Mouse (Mus musculus): ENCODE measurements around the gene Syn3. TPM values are rescaled to one million over a fixed set of nuclear protein-coding genes. Genes with fewer than 3 reads are reported as not detected.

Gene Syn3
- polyA plus RNA-seq, 1 experiment from 2014 or later: 44.1 TPM

DNA sequence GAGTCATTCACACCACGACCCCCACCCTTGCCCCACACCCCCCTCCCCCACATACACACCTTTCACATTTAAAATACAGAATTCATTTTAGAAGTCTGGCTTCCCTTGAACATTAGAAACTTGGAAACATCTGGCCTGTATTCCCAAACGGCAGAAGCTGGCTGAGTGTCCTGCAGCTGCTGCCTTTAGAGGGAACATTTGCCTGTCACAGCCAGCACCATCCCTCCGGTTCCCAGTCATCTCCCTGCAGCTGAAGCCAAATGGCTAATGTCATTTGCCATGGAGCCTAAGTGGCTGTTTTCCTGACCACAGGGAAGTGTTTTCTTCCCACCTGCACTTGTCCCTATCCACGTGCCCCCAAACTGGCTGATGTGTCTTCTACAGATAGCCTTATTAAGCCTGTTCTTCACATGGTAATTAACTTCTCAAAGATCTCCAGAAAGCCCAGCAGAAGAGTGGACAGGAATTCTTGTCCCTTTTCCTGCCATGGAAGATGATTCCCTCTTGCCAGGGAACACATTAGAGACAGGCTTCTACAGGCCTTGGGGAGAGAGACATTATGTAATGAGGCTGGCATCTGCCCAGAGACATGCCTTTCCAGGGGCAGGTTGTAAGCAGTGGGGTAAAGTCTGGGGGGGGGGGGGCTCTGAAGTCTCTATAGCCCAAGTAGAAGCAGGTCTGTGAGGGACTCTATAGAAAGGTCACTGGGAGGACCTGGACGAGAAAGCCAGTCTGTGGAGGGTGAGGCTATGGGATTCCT is 43.2 kb downstream of the Syn3 start:
- H3K9ac ChIP-seq (replicated peaks; ENCODE audit: low read depth, low read length): no peak overlapping the region
- no peak overlapping the region for H3K27ac ChIP-seq (ENCODE audit: low read depth, low read length)
- no peak overlapping the region for H3K4me3 ChIP-seq (ENCODE audit: low read depth, low read length)
- H3K9me3 ChIP-seq (ENCODE audit: control insufficient read depth, low read length): no peaks in the 10 kb centered on the region
- H3K36me3 ChIP-seq (ENCODE audit: control insufficient read depth, insufficient read depth, low read length): no peaks in the 10 kb centered on the region
- no peaks in the 10 kb centered on the region for H3K27me3 ChIP-seq (ENCODE audit: control insufficient read depth, insufficient read depth, low read length)
- H3K4me1 ChIP-seq (ENCODE audit: control insufficient read depth, insufficient read depth, low read length): no peaks in the 10 kb centered on the region
- WGBS: 65% methylated on average over 5 of the region's 5 CpGs
- ATAC-seq (ENCODE audit: low read depth): no peak
- no peak overlapping the region for H3K4me2 ChIP-seq (ENCODE audit: low read depth, low read length)

DNA sequence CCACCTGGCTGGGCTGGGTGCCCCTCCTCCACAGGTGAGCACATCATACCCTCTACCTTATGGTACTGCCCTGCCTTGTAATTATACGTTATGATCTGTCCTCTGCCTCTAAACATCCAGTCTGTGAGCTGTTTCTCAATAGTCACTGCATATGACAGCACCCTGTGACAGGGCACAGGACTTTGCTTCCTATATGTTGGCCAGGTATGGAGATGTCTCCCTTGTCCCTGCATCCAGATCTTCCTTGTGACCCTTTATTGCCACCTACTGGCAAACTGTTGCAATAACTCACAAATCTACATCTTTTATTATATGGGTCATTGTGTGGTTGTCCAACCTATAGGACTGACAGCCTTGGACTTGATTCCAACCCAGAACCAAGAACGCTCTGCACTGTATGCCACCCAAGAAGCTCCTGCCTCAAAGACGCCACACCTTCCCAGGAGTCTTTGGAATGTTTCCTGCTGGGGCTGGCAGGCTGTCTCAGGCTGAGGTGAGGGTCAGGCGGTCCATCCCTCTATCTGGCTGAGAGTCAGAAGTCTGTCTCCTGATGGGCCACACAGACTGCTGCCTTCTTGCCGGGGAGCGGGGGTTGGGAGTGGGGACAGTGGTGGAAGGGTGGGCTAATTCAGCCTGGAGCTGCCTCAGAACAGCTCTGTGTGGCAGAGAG is 46.2 kb downstream of the Syn3 start:
- Histone ChIP-seq H3K27me3 (ENCODE audit: control insufficient read depth, insufficient read depth, low read length) (no peaks in the 10 kb centered on the region), H3K36me3 (ENCODE audit: control insufficient read depth, insufficient read depth, low read length) (no peaks in the 10 kb centered on the region), H3K9ac (replicated peaks; ENCODE audit: low read depth, low read length) (no peak overlapping the region), H3K4me3 (ENCODE audit: low read depth, low read length) (no peak overlapping the region), H3K4me1 (ENCODE audit: control insufficient read depth, insufficient read depth, low read length) (no peaks in the 10 kb centered on the region), H3K9me3 (ENCODE audit: control insufficient read depth, low read length) (no peaks in the 10 kb centered on the region), H3K4me2 (ENCODE audit: low read depth, low read length) (no peak overlapping the region), H3K27ac (ENCODE audit: low read depth, low read length) (no peak overlapping the region)
- 46% methylated on average over 6 of the region's 6 CpGs for WGBS
- peak; percentile 85 for ATAC-seq (ENCODE audit: low read depth)

DNA sequence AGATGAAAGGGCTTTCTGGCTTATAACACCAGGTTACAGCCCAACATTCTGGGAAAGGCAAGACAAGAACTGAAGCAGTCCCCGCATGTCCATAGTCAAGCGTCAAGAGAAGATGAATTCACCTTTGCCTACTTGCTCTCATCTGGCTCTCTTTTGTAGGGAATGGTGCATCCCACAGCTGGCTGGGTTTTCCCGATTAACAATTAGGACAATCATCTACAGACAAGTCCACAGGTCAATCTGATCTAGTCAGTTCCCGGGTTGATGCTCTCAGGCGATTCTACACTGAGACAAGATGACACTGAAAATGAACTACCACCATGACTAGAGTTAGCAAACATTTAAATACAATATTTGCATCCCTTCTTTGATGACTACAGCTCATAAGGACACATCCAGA is 47.4 kb downstream of the Syn3 start:
- ATAC-seq (ENCODE audit: low read depth): no peak
- no peaks in the 10 kb centered on the region for H3K9me3 ChIP-seq (ENCODE audit: control insufficient read depth, low read length)
- 94% methylated on average over 5 of the region's 5 CpGs for WGBS

DNA sequence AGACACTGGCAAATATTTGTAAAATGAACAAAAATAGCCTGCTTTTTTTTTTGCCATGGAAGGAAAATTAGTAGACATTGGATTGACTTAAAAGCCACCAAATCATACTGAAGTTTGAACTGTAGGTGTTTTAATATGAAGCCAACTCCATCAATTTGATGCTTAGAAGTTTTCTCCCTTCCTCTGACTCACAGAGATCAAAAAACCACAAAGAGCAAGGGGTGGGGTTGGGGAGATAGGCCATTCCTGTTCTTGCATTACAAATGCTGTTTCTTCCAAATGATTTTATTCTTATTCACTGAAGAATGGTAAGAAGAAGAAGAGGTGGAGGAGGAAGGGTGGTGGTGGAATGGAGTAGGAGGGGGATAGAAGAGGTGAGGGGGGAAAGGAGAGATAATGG is 52.0 kb downstream of the Syn3 start:
- no peaks in the 10 kb centered on the region for H3K27me3 ChIP-seq (ENCODE audit: control insufficient read depth, insufficient read depth, low read length)
- H3K9ac ChIP-seq (replicated peaks; ENCODE audit: low read depth, low read length): no peak overlapping the region
- no peak overlapping the region for H3K27ac ChIP-seq (ENCODE audit: low read depth, low read length)
- H3K36me3 ChIP-seq (ENCODE audit: control insufficient read depth, insufficient read depth, low read length): no peaks in the 10 kb centered on the region
- H3K4me3 ChIP-seq (ENCODE audit: low read depth, low read length): no peak overlapping the region
- H3K9me3 ChIP-seq (ENCODE audit: control insufficient read depth, low read length): no peaks in the 10 kb centered on the region
- H3K4me2 ChIP-seq (ENCODE audit: low read depth, low read length): no peak overlapping the region
- no peaks in the 10 kb centered on the region for H3K4me1 ChIP-seq (ENCODE audit: control insufficient read depth, insufficient read depth, low read length)
- no peak for ATAC-seq (ENCODE audit: low read depth)

More for the DNA sequence above, 47.4 kb downstream of the Syn3 start:
- H3K9ac ChIP-seq (replicated peaks; ENCODE audit: low read depth, low read length): no peak overlapping the region
- no peak overlapping the region for H3K4me2 ChIP-seq (ENCODE audit: low read depth, low read length)
- H3K27ac ChIP-seq (ENCODE audit: low read depth, low read length): no peak overlapping the region
- no peak overlapping the region for H3K4me3 ChIP-seq (ENCODE audit: low read depth, low read length)
- H3K4me1 ChIP-seq (ENCODE audit: control insufficient read depth, insufficient read depth, low read length): no peaks in the 10 kb centered on the region
- no peaks in the 10 kb centered on the region for H3K36me3 ChIP-seq (ENCODE audit: control insufficient read depth, insufficient read depth, low read length)
- no peaks in the 10 kb centered on the region for H3K27me3 ChIP-seq (ENCODE audit: control insufficient read depth, insufficient read depth, low read length)

DNA sequence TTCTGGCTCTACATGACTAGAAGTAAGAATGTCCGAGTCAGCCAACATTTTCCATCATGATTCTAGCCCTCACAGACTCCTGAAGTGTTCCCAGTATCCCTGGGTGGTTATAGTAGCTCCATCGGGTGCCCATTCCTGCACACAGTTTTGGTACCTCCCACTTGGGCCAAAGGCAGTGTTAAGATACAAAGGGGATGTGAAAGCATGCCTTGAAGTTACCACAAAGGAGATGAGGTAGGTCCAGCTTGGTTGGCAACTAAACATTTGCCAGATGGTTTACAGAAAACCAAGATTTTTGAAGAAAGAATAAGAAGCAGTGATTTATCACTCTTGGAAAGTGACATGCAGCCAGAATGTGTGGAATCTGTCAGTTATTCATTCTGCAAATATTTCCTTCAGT is 53.5 kb downstream of the Syn3 start:
- Histone ChIP-seq H3K4me2 (ENCODE audit: low read depth, low read length) (no peak overlapping the region), H3K9ac (replicated peaks; ENCODE audit: low read depth, low read length) (no peak overlapping the region), H3K4me1 (ENCODE audit: control insufficient read depth, insufficient read depth, low read length) (no peaks in the 10 kb centered on the region), H3K4me3 (ENCODE audit: low read depth, low read length) (no peak overlapping the region), H3K27me3 (ENCODE audit: control insufficient read depth, insufficient read depth, low read length) (no peaks in the 10 kb centered on the region), H3K27ac (ENCODE audit: low read depth, low read length) (no peak overlapping the region), H3K9me3 (ENCODE audit: control insufficient read depth, low read length) (no peaks in the 10 kb centered on the region), H3K36me3 (ENCODE audit: control insufficient read depth, insufficient read depth, low read length) (no peaks in the 10 kb centered on the region)
- WGBS: 76% methylated on average over 2 of the region's 2 CpGs
- ATAC-seq (ENCODE audit: low read depth): no peak

DNA sequence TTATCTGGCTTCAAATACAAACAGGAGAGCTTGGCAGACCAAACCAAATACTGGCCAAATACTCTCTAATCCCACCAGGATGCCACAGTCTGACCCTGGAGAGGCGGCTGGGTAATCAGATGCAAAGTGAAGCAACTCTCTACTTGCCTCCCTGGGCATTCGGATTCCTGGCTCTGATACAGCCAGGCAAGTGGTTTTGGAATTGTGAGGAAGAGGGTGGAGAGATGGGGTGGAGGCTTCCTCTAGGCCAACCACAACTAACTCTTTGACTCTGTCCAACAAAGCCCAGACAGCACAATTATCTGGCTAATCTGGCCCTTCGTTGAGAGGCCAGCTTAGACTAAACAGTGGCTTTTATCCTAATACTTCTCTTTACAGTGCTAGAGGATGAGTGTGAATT is 54.0 kb downstream of the Syn3 start:
- WGBS: 76% methylated on average over 3 of the region's 3 CpGs
- H3K27ac ChIP-seq (ENCODE audit: low read depth, low read length): no peak overlapping the region
- no peaks in the 10 kb centered on the region for H3K36me3 ChIP-seq (ENCODE audit: control insufficient read depth, insufficient read depth, low read length)
- H3K9me3 ChIP-seq (ENCODE audit: control insufficient read depth, low read length): no peaks in the 10 kb centered on the region
- no peaks in the 10 kb centered on the region for H3K27me3 ChIP-seq (ENCODE audit: control insufficient read depth, insufficient read depth, low read length)
- ATAC-seq (ENCODE audit: low read depth): no peak
- no peak overlapping the region for H3K9ac ChIP-seq (replicated peaks; ENCODE audit: low read depth, low read length)
- H3K4me1 ChIP-seq (ENCODE audit: control insufficient read depth, insufficient read depth, low read length): no peaks in the 10 kb centered on the region
- no peak overlapping the region for H3K4me3 ChIP-seq (ENCODE audit: low read depth, low read length)
- H3K4me2 ChIP-seq (ENCODE audit: low read depth, low read length): no peak overlapping the region

DNA sequence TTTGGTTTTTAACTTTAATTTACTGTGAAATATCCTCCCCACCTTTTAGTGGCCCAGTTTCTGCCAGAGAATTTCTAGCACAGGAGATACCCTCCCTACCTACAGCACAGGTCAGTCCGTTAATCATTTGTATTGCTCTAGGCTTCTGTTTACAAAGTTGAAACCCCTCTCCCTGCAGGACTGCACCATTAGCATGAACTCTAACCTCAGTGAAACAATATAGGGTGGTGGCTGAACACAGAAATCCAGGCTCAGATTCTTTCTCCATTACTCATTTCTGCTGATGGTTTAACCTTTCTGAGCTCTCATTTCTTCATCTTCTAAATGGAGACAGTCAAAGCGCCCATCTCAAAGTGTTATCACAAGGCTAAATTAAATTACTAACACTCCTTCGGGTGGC is 56.9 kb downstream of the Syn3 start:
- no peaks in the 10 kb centered on the region for H3K27me3 ChIP-seq (ENCODE audit: control insufficient read depth, insufficient read depth, low read length)
- H3K4me3 ChIP-seq (ENCODE audit: low read depth, low read length): no peak overlapping the region
- no peak overlapping the region for H3K9ac ChIP-seq (replicated peaks; ENCODE audit: low read depth, low read length)
- whole genome bisulfite sequencing: 91% methylated on average over 3 of the region's 3 CpGs
- no peak overlapping the region for H3K4me2 ChIP-seq (ENCODE audit: low read depth, low read length)
- ATAC-seq (ENCODE audit: low read depth): no peak
- H3K9me3 ChIP-seq (ENCODE audit: control insufficient read depth, low read length): no peaks in the 10 kb centered on the region
- no peaks in the 10 kb centered on the region for H3K4me1 ChIP-seq (ENCODE audit: control insufficient read depth, insufficient read depth, low read length)
- H3K36me3 ChIP-seq (ENCODE audit: control insufficient read depth, insufficient read depth, low read length): no peaks in the 10 kb centered on the region
- H3K27ac ChIP-seq (ENCODE audit: low read depth, low read length): no peak overlapping the region

DNA sequence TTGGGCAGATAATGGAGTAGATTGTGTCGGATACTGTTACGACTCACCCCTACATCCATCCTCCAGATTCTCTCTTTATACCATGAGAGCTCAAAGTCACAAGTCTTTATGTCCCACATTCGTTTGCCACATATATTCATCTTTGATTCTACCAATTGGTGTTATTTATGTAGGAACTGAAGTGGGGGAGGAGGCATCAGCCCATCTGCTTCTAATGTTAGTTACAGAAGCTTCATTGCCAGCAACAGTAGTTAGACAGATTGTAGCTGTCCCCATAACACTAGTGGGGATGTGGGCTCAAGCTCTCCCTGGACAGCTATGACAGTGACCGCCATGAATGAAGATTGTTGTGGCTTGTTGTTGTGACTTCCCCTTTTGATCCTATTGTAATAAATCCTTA is 59.1 kb downstream of the Syn3 start:
- H3K4me3 ChIP-seq (ENCODE audit: low read depth, low read length): no peak overlapping the region
- H3K9me3 ChIP-seq (ENCODE audit: control insufficient read depth, low read length): no peaks in the 10 kb centered on the region
- 96% methylated on average over 4 of the region's 4 CpGs for WGBS

DNA sequence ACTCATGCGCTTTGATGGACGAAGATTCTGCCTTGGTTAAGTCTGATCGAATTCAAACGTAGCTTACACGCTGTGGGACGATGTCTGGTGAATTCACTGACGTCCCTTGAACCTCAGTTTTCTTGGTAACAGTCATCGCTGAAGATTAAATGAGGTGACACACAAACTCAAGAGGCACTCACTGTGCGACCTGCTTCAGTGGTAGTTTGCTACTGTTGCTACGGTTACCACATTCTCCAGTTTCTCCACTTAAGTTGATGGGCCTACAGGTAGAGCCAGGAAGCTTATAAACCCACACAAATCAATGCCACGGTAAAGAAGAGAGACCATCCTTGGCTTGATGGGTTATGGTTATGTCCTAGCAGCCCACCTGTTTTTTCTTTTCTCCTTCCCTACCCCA is 61.4 kb downstream of the Syn3 start:
- H3K27ac ChIP-seq (ENCODE audit: low read depth, low read length): no peak overlapping the region
- no peaks in the 10 kb centered on the region for H3K9me3 ChIP-seq (ENCODE audit: control insufficient read depth, low read length)
- no peak overlapping the region for H3K9ac ChIP-seq (replicated peaks; ENCODE audit: low read depth, low read length)
- H3K27me3 ChIP-seq (ENCODE audit: control insufficient read depth, insufficient read depth, low read length): no peaks in the 10 kb centered on the region
- no peaks in the 10 kb centered on the region for H3K4me1 ChIP-seq (ENCODE audit: control insufficient read depth, insufficient read depth, low read length)
- H3K36me3 ChIP-seq (ENCODE audit: control insufficient read depth, insufficient read depth, low read length): no peaks in the 10 kb centered on the region
- H3K4me2 ChIP-seq (ENCODE audit: low read depth, low read length): no peak overlapping the region
- no peak for ATAC-seq (ENCODE audit: low read depth)
- H3K4me3 ChIP-seq (ENCODE audit: low read depth, low read length): no peak overlapping the region
- 92% methylated on average over 11 of the region's 11 CpGs for WGBS

More for the DNA sequence above, 59.1 kb downstream of the Syn3 start:
- Histone ChIP-seq H3K27me3 (ENCODE audit: control insufficient read depth, insufficient read depth, low read length) (no peaks in the 10 kb centered on the region), H3K4me1 (ENCODE audit: control insufficient read depth, insufficient read depth, low read length) (no peaks in the 10 kb centered on the region), H3K36me3 (ENCODE audit: control insufficient read depth, insufficient read depth, low read length) (no peaks in the 10 kb centered on the region), H3K27ac (ENCODE audit: low read depth, low read length) (no peak overlapping the region), H3K4me2 (ENCODE audit: low read depth, low read length) (no peak overlapping the region), H3K9ac (replicated peaks; ENCODE audit: low read depth, low read length) (no peak overlapping the region)
- ATAC-seq (ENCODE audit: low read depth): no peak
